Mouse (Mus musculus): ENCODE results near the gene Rffl.

Rffl gene

DNA sequence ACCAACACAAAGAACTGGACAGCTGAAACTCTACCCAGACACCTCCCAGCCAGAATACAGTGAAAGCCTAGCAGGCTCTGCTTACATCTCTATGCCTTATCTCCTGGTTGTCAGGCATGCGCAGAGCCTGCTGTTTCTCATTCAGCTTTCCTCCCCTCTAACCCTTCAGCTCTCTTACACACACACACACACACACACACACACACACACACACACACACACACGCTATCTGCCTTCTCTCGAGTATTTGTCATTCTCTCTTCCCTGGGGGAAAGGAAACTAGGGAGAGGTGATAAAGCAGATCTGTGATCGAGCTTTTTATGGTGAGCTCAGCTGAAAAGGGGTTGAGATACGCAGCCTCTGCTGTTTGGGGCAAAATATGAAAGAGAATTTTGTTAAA, 3.9 kb upstream of the Rffl start:
- no peak for DNase-seq (ENCODE audit: low read depth)

DNA sequence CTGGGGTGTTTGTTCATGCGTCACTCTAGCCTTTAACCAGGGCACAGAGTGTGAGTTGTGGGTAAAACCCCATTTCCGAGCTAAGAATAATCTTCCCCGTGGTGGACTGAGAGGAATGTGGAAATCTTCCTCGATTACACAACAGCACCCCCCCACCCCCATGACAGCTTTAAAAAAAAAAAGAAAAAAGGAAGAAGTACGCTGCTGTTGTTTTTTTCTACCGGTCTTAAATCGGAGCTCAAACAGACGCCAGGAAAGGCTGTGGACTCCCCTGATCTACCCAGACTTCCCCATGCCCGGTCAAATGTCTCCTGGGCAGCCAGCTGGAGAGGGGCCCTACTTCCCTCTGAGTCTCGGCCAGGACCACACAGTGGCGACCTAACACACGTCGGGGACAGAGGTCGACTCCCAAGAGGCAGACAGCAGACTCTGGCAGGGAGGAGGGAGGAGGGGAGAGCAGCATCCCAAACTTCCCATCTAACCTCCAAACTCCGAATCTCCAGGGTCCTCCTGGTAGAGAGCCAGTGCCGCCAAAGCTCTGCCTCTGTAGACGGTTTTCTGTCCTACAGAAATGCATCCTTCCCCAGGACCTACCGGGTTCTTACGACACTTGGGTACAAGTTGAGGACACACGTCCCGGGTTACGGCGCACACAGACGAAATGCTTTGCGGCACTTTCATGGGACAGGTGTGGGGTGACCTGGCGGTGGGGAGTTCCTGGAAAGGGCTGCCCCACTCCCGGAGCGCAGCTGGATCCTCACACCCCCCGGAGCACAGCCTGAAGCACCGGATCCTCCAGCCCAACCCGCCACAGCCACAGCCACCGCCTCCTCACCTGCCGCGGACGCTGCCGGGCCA, 608 bp downstream of the Rffl start:
- no peak for DNase-seq (ENCODE audit: low read depth)

DNA sequence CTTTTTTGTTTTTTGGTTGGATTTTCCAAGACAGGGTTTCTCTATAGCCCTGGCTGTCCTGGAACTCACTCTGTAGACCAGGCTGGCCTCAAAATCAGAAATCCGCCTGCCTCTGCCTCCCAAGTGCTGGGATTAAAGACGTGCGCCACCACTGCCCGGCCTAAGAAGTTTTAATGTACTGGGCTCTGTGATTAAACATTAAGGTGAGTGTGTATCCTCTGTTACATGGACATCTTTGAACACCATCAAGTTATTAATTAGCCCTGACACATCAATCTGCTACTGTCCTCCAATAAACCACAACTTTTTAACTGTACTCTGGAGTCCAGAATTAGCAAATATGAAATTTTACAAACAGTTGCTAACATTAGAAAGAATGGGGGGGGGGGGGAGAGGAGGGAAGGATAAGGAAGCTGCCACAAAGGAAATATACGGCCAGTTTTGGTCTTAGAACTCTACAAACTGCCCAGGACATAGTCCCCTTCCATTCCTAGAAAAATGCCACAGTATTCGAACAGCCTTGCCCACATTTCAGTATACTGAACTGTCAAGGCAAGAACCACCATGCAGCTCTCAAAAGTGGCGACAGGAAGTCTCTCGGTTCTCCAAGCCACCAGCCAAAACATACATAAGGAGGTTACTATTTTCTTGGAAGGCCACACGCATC, 1.4 kb downstream of the Rffl start:
- no peak for DNase-seq (ENCODE audit: low read depth)

DNA sequence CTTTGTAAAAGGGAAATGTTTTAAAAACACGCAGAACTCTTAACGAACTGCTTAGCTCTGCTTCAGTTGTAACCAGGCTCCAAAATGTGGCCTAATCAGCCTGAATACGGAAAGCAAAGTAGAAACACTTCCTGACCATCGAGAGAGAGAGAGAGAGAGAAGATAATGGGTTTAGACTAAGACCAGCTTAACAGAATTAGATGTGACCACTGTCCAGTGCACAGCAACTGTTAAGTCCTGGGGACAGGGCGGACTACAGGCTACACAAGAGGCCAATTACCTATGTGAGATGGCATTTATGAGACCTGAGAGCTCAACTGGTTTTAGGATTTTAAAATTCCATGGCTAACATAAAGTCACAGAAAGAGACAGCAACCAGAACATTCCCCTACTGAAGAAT, 3.1 kb downstream of the Rffl start:
- no peak for DNase-seq (ENCODE audit: low read depth)

DNA sequence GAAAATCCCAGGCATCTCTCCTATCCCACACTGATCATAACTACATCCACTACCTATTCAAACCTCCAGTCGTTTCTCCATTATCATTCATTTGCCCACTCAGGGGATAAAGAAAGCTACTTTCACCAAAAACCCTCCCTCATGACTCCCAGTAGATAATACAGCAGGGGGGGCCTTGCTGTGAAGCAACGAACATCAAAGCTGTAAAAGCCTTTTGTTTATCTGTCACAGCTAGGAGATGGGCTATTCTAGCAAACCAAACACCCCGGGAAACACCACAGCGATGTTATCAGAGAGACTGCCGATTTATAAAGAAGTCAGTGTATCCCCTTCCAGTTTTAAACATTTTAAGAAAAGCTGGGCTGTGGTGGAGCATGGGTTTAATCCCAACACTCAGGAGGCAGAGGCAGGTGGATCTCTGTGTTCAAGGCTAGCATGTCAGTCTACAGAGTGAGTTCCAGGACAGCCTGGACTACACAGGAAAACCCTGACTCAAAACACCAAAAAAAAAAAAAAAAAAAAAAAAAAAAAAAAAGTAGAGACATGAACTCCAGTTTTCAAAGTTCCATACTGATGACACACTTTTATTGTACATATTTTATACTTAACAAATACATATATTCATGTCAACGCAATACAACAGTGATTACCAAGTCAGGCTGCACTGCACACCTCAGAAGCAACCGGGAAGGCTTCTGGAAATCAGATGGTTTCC, 4.0 kb downstream of the Rffl start:
- DNase-seq (ENCODE audit: low read depth), result no peak

DNA sequence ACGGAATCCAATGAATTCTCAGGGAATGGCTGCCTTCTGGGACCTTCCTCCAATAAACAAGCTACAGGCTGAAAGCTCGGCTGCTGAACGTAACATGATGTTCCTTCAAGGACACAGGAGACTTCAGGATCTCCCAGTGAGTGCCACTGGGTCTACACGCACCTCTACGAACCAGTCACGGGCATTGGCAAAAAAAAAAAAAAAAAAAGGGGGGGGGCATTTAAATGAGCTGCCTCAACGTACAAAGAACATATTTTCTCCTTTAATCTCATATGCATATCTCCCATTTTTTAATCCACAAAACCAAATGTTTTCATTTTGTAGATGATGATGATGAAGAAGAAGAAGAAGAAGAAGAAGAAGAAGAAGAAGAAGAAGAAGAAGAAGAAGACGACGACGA, 5.1 kb downstream of the Rffl start:
- DNase-seq (ENCODE audit: low read depth), result no peak

DNA sequence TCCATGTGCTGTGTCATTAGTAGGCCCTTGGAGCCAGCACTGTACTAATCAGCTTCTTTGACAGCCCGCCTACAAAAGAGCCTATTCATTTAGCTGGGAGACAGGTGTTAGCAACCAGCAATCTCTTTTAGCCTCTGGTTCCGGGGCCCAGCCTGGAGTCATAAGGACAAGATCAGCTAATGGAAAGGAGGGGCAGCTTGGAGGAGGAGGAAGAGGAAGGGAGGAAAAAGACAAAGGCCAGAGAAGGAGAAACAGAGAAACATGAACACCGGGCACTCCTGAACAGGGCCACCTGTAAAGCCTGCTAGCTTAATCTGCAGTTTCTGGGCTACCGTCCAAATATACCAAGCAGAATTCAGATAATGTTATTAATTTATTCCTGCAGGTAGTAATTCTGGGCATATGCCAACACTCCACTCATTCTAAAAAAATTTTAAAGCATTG, 7.5 kb downstream of the Rffl start:
- DNase-seq (ENCODE audit: low read depth), result no peak

DNA sequence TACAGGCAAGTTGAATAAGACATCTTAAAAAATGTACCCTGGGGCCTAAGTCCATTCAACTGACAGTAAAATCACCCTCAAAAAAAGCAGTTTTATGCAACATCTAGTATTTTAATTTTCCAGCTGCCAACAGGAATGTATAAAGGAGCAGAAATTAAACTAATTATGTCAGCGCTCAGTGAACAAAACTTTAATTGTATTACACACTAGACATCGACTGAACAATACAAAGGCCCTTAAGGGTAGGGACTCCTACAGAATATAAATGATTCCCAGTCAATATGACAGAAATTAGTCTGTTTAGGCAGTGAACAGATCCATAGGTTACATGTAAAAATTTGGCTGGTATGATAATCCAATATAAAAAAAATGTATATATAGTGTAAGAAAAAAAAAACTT, 8.0 kb downstream of the Rffl start:
- DNase-seq (ENCODE audit: low read depth), result no peak

DNA sequence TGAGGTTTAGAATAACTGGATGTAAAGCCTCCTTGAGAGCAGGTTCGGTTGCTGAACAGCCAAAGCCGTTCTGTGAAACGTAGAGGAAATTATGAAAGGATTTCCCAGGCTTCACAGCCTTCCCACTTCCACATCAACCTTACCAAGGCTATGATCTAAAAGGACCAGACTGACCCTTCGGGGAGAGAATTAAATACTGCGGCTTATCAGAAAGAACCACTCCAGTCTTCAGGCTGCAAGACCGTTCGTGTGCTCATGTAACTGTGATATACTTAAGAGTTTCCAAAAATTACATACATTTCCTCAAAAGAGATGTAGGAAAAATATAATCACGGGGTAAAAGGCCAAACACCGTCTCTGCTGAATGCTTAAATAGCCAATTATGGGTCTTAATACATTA, 8.4 kb downstream of the Rffl start:
- DNase-seq (ENCODE audit: low read depth), result no peak

DNA sequence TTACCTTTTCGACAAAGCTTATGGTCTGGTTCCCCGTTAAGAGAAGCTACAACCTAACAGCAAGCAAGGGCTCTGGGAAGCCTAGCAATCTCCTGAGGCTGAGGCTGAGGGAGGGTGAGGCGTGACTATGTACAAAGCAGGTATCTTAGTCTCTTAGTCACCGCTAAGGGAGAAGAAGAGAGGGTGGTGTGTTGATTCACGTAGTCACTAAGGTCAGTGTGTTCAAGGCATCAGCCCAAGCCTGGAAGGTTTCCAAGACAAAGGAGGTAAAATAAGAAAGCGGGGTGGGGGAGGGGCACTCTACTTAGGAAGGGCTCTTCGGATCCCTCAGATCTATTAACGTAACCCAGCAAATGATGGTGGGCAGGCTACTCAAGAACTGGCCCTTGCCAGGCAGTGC, 9.5 kb downstream of the Rffl start:
- DNase-seq (ENCODE audit: low read depth), result no peak

DNA sequence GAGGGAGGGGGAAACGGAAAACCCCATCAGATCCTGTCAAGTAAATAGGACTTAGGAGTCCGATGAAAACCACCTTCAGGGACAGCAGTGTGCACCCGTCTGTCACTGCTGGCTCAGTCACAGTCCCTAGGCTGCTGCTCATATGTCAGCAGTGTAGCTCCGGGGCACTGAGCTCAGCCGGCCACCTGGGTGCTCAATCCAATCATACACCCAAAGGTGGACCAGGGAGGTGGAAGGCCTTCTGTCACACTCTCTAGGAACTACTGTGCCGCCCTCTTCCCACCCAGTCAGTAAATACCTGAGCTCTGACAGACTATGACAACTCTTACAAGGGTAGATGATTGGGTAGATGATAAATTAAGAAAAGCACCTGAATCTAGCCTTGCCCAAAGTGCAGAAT, 10.3 kb downstream of the Rffl start:
- no peak for DNase-seq (ENCODE audit: low read depth)

DNA sequence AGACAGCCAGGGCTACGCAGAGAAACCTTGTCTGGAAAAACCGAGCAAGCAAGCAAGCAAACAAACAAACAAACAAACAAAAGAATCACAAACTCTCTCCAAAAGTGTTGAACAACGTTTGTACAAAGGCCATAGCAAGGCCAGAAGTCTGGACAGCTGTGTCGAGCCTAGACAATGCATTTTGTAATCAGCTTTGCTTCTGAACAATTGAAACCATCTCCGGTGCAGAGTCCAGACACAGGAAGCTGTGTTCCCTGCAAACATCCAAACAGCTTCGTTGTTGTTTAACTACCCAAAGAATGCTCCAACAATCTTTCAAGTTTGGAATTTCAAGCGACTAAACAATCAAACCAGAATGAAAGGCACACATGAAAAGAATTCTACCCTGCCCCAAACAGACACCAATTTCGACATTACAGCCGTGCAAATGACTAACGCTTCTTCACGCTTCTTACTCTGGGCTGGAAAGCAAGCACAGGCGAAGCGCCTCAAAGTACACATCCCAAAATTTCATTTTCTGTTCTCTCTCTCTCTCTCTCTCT, 13.6 kb downstream of the Rffl start:
- no peak for DNase-seq (ENCODE audit: low read depth)

DNA sequence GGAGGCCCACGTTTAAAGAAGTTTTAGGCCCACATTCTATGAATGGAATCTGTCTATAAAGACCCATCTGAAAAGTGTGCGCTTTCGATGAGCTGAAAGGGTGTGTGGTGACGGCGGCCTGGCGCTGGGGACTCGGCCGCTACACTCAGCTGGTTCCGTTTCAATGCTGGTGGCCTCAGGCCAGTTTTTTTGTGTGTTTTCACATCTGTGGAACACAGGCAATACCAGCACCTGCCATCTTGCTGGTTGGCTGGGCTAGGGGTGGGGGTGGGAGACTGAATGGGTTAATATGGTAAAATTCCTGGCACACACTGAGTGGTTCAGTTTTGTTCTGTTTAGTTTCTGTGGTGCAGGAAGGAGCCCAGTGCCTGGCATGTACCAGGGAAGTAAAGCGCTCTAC, 15.0 kb downstream of the Rffl start:
- no peak for DNase-seq (ENCODE audit: low read depth)

DNA sequence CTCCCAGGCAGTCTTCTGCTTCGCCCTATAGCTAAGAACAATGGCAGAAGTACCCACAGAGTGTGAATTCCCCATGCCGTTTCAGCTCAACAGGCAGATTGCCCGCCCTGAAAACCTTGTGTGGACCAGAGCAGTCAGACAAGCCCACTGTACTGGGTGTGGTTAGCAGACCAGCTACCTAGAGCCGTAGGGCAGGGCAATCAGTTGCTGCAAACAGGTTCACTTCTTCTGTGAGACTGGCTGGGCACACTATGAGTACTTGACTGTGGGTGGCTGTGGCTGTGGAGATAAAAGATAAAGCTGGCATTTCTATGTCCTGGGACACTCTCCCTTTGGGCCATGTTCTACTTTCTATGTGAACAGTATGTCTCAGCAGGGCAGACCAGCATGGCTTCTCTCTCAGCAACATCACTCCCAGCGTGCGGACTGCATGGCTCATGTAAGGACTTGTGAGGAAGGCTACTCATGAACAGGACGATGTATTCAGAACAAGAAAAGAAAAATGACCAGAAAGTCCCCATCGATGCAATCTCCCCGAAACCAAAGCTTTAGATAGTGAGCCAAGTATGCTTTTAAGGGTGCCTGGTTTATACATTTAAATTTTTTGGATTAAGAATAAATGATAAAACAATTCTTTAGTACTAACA, 15.6 kb downstream of the Rffl start:
- no peak for DNase-seq (ENCODE audit: low read depth)

DNA sequence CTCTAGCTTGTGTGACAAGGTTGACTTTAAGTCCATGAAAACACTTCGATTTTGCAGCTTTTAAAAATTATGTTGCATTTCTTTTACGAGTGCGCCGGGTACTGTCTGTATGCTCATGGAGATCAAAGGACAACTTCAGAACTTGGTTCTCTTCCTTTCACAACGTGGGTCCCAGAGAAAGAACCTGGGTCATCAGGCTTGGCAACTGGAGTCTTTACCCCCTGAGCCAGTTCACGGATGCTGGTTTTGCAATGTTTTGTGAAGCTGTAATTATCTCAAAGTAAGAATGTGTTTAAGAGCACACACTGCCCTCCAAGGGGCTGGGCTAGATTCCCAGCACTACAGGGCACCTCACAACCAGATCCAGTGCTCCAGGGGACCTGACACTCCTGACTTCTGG, 16.9 kb downstream of the Rffl start:
- no peak for DNase-seq (ENCODE audit: low read depth)

DNA sequence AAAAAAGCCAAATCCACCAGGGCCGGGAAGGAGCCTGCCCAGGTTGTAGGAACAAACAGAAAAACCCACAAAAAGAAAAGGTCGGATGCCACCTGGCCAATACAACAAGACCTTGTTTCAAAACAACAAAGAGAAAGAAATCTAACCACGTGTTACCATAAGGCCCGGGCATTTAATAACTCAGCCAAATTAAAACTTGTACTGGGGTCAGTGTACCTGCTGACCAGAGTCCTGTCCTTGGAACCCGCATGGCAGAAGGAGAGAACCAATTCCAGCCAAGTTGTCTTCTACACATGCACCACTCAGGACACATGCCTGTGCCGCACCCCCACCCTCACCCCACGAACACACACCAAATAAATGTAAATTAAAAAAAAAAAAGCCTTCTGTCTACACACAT, 18.1 kb downstream of the Rffl start:
- no peak for DNase-seq (ENCODE audit: low read depth)

DNA sequence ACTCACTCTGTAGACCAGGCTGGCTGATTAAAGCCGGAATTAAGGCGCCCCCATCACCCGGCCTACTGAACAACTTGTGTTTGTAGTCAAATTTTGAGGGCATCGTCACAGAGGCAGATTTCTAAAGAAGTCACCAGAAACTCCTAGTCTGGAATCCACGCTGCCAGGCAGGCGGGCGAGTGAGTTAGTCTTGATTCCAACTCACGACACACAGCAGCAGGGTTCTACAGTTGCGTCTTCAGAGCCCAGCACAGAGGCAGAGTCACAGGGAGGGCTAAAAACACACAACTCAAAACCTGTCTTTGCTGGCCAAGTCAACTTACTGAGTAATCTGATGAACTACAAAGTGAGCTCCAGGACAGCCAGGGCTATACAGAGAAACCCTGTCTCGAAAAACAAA, 18.5 kb downstream of the Rffl start:
- no peak for DNase-seq (ENCODE audit: low read depth)

DNA sequence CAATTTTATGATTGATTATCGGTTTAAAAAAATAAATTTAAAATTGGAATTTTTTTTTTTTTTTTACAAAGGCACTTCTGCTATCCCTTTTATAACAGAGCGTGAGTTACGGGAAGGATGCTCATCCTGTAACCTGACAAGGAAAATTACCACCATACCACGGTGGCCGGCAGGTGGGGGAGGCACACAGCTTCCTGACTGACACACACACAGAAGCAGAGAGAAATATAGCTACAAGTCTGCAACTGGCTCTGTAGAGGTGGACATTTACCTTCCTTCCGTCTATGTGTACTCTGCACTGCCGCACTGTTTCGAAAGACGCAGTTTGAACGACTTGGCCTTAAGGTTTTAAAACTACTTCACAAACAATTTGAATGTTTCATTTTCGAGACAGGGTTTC, 18.9 kb downstream of the Rffl start:
- DNase-seq (ENCODE audit: low read depth), result no peak

DNA sequence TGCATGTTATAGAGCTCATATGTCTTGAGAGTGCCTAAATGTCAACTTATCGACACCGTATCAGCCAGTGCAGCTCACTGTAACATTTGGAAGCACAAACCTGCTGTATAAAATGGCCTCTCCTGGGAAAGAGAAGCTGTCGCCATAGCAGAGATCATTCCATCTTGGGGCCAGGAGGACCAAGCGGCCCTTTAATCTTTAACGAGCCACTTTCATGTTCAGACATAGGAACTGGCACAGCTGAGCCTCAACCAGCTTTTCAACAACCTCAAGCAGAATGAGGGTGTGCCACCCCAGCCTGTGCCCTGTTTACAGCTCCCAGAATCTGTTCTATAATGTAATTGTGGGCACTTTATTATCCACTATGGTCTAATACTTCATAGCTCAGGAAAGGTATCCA, 20.8 kb downstream of the Rffl start:
- no peak for DNase-seq (ENCODE audit: low read depth)

DNA sequence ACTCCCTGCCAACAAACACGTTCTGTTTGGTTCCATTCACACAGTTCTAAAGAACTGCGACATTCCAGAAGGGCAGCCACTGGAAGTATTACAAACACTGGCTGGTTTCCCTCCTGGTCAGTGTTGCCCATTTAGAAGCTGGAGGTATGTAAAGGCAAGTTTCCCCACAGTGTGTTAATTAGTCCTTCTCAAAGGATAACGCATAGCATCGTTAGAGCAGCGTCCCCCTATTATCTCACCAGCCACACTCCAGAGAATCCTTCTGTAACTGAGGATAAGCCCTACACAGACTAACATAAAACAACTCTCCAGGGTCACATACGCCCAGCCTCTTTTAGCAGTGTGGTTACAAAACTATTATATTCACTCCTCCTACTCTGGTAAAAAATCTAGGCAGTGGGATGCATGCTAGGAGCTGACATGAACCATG, 23.4 kb downstream of the Rffl start:
- DNase-seq (ENCODE audit: low read depth), result peak; percentile 93

DNA sequence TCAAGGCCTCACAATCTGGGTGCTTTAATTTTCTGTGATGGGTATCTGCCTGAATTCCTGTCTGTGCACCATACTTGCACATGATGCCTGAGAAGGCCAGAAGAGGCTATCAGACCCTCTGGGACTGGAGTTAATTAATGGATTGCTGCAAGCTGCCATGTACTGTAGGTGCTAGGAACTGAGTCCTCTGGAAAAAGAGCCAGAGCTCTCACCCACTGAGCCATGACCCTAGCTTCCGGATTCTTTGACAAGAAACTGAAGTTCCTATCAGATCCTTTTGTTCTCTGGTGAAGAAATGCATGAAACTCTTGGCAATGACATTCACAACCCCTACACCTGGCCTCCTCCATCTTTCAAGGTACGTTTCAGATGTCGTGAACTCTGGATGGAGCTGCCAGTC, 24.1 kb downstream of the Rffl start:
- DNase-seq (ENCODE audit: low read depth), result no peak

DNA sequence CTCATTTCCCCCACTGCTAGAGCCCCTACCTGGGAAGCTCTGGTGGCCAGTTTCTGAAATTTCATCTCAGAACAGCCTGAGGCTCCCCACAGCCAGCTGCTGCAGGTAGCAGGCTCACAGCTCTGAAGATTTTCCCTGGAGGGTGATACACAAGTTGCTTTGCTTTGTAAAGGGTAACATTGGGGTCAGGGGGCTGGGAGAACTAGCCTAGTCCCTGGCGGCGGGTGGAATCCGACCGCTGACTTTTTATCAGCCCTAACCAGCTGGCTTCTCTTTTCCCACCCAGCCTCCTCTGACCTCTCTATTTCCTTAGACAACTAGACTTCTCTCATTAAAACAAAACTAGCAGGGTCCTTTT, 25.0 kb downstream of the Rffl start:
- no peak for DNase-seq (ENCODE audit: low read depth)

Data from c-Kit-positive CD71-positive TER-119-negative erythroid progenitor cells, embryonic 14.5 days (primary cell).